Mouse (Mus musculus) heart, embryonic 14.5 days (tissue): ENCODE data around the gene Bahd1. TPM values are rescaled to one million over a fixed set of nuclear protein-coding genes. Genes with fewer than 3 reads are reported as not detected.

ENCODE experiments used
- ATAC-seq: fragments of 200-750 bp; cut with Nextera tagmentation; 2 replicates; pipeline ENCODE4 v1.8.0; 2017; ENCODE audit warnings: low read depth, moderate TSS enrichment; ENCODE audit not compliant: insufficient number of reproducible peaks, insufficient read depth, low FRiP score
- H3K27ac ChIP-seq, 2 experiments: fragments of 200-500 bp in 1 of 2; fragments of 300-500 bp in 1 of 2; sonication (generic) in 1 of 2; replicated peaks in 1 of 2; 2 replicates each; pipeline ENCODE4 v1.5.1; 2012 to 2014; ENCODE audit warnings: low read depth in 2 of 2, low read length in 2 of 2, control low read depth in 1 of 2, mild to moderate bottlenecking in 1 of 2, mixed read lengths in 1 of 2; ENCODE audit not compliant: control insufficient read depth in 1 of 2, insufficient read depth in 1 of 2
- H3K27me3 ChIP-seq: fragments of 300-500 bp; sonication (generic); 2 replicates; pipeline ENCODE4 v1.6.1; 2014; ENCODE audit warnings: mild to moderate bottlenecking, low read length, control low read depth; ENCODE audit not compliant: control insufficient read depth, insufficient read depth
- H3K36me3 ChIP-seq: fragments of 300-500 bp; sonication (generic); 2 replicates; pipeline ENCODE4 v1.6.1; 2014; ENCODE audit warnings: mild to moderate bottlenecking, control low read depth, low read length, mixed read lengths; ENCODE audit not compliant: control insufficient read depth, insufficient read depth
- H3K4me1 ChIP-seq, 2 experiments: fragments of 200-500 bp in 1 of 2; fragments of 300-500 bp in 1 of 2; sonication (generic) in 1 of 2; 2 replicates each; pipeline ENCODE4 v1.6.1; 2012 to 2014; ENCODE audit warnings: low read length in 2 of 2, control low read depth in 1 of 2, mixed read lengths in 1 of 2; ENCODE audit not compliant: control insufficient read depth in 2 of 2, insufficient read depth in 2 of 2
- H3K4me2 ChIP-seq: fragments of 300-500 bp; sonication (generic); 2 replicates; pipeline ENCODE4 v1.6.1; 2014; ENCODE audit warnings: mild to moderate bottlenecking, low read length
- H3K4me3 ChIP-seq, 2 experiments: fragments of 200-500 bp in 1 of 2; fragments of 300-500 bp in 1 of 2; sonication (generic) in 1 of 2; 2 replicates each; pipeline ENCODE4 v1.5.1; 2012 to 2014; ENCODE audit warnings: low read length in 2 of 2, mild to moderate bottlenecking in 2 of 2, control low read depth in 1 of 2, low read depth in 1 of 2, moderate library complexity in 1 of 2; ENCODE audit not compliant: control insufficient read depth in 1 of 2, insufficient read depth in 1 of 2
- H3K9ac ChIP-seq: fragments of 300-500 bp; sonication (generic); 2 replicates; pipeline ENCODE4 v1.6.1; 2014; ENCODE audit warnings: mild to moderate bottlenecking, low read length
- H3K9me3 ChIP-seq: fragments of 300-500 bp; sonication (generic); 2 replicates; pipeline ENCODE4 v1.6.1; 2016; ENCODE audit warnings: low read length, control low read depth; ENCODE audit not compliant: control insufficient read depth
- WGBS: fragments of 180-500 bp; shearing (Covaris S2); extraction: QIAGEN DNeasy Blood & Tissue Kit; methylation state at CpG from one replicate; pipeline ENCODE4 v1.1.7; 2014; 5-methylcytosine and 5-hydroxymethylcytosine counted together
- polyA plus RNA-seq: library from polyadenylated mRNA; unstranded; fragments of >200 nt; fragmentation: Nextera tagmentation; extraction: Ambion mirVana; gene quantifications from 2 replicates; pipeline ENCODE4 v1.2.1, GENCODE M21; 2014

The Bahd1 gene
- polyA plus RNA-seq, 1 experiment from 2014 or later: 1.6 TPM

GRCm38 (mm10) chr2:118948818-118949217, 48.6 kb downstream of the Bahd1 start:
- Histone ChIP-seq H3K36me3 (no peaks in the 10 kb centered on the region), H3K9me3 (no peaks in the 10 kb centered on the region), H3K9ac (no peak overlapping the region), H3K4me1 (no peaks in the 10 kb centered on the region), H3K4me3 (no peak overlapping the region), H3K27me3 (no peaks in the 10 kb centered on the region), H3K4me2 (no peak overlapping the region), H3K27ac (no peak overlapping the region)
- 72% methylated on average over 4 of the region's 4 CpGs for WGBS
- no peak for ATAC-seq

- Histone ChIP-seq H3K9ac (no peak overlapping the region), H3K4me2 (no peak overlapping the region), H3K27me3 (no peaks in the 10 kb centered on the region), H3K9me3 (no peaks in the 10 kb centered on the region), H3K4me1 (no peaks in the 10 kb centered on the region), H3K4me3 (no peak overlapping the region), H3K36me3 (no peaks in the 10 kb centered on the region), H3K27ac (no peak overlapping the region)
- 61% methylated on average over 3 of the region's 3 CpGs for WGBS
- no peak for ATAC-seq
These were observed 49.5 kb downstream of the Bahd1 start for GRCm38 (mm10) chr2:118949699-118950098.

- no peak overlapping the region for H3K4me2 ChIP-seq
- H3K27ac ChIP-seq: no peak overlapping the region
- ATAC-seq: no peak
- no peaks in the 10 kb centered on the region for H3K9me3 ChIP-seq
- H3K36me3 ChIP-seq: no peaks in the 10 kb centered on the region
- H3K9ac ChIP-seq: no peak overlapping the region
- no peak overlapping the region for H3K4me3 ChIP-seq
- WGBS: 55% methylated on average over 5 of the region's 5 CpGs
- H3K27me3 ChIP-seq: no peaks in the 10 kb centered on the region
- H3K4me1 ChIP-seq: no peaks in the 10 kb centered on the region
These were observed 56.3 kb downstream of the Bahd1 start for GRCm38 (mm10) chr2:118956497-118956896.

GRCm38 (mm10) chr2:118959644-118960043, 59.5 kb downstream of the Bahd1 start:
- WGBS: 14% methylated on average over 2 of the region's 2 CpGs
- Histone ChIP-seq H3K27me3 (no peaks in the 10 kb centered on the region), H3K27ac (no peak overlapping the region), H3K9me3 (no peaks in the 10 kb centered on the region), H3K9ac (no peak overlapping the region), H3K4me1 (peaks cover 0 to 3% of the 10 kb centered on the region in 2 experiments; a peak in 1 of 4 replicates), H3K4me2 (no peak overlapping the region), H3K36me3 (no peaks in the 10 kb centered on the region), H3K4me3 (no peak overlapping the region)
- ATAC-seq: no peak

- 85% methylated on average over 2 of the region's 2 CpGs for WGBS
- no peak overlapping the region for H3K4me2 ChIP-seq
- no peak overlapping the region for H3K9ac ChIP-seq
- no peaks in the 10 kb centered on the region for H3K27me3 ChIP-seq
- no peak for ATAC-seq
- H3K9me3 ChIP-seq: no peaks in the 10 kb centered on the region
- H3K27ac ChIP-seq: no peak overlapping the region
- no peaks in the 10 kb centered on the region for H3K36me3 ChIP-seq
- H3K4me3 ChIP-seq: no peak overlapping the region
- H3K4me1 ChIP-seq: peaks cover 0 to 3% of the 10 kb centered on the region in 2 experiments; a peak in 1 of 4 replicates
These were observed 60.2 kb downstream of the Bahd1 start for GRCm38 (mm10) chr2:118960413-118960812.

- H3K36me3 ChIP-seq: no peaks in the 10 kb centered on the region
- no peak overlapping the region for H3K9ac ChIP-seq
- H3K27ac ChIP-seq: no peak overlapping the region
- H3K4me3 ChIP-seq: no peak overlapping the region
- H3K4me1 ChIP-seq: peaks cover 0 to 3% of the 10 kb centered on the region in 2 experiments; a peak in 1 of 4 replicates
- H3K27me3 ChIP-seq: no peaks in the 10 kb centered on the region
- ATAC-seq: no peak
- no peak overlapping the region for H3K4me2 ChIP-seq
- H3K9me3 ChIP-seq: no peaks in the 10 kb centered on the region
- 49% methylated on average over 2 of the region's 2 CpGs for WGBS
These were observed 61.4 kb downstream of the Bahd1 start for GRCm38 (mm10) chr2:118961546-118961945.

- ATAC-seq: no peak
- WGBS: 43% methylated on average over 9 of the region's 9 CpGs
- H3K4me3 ChIP-seq: no peak overlapping the region
- H3K9me3 ChIP-seq: no peaks in the 10 kb centered on the region
- H3K4me1 ChIP-seq: peaks cover 0 to 3% of the 10 kb centered on the region in 2 experiments; a peak in 1 of 4 replicates
- H3K4me2 ChIP-seq: no peak overlapping the region
- H3K27ac ChIP-seq: no peak overlapping the region
- H3K27me3 ChIP-seq: no peaks in the 10 kb centered on the region
- no peaks in the 10 kb centered on the region for H3K36me3 ChIP-seq
- H3K9ac ChIP-seq: no peak overlapping the region
These were observed 63.0 kb downstream of the Bahd1 start for GRCm38 (mm10) chr2:118963007-118963675.

- Histone ChIP-seq H3K4me3 (no peak overlapping the region), H3K36me3 (no peaks in the 10 kb centered on the region), H3K9ac (no peak overlapping the region), H3K9me3 (no peaks in the 10 kb centered on the region), H3K4me1 (peaks cover 0 to 3% of the 10 kb centered on the region in 2 experiments; a peak in 1 of 4 replicates), H3K4me2 (no peak overlapping the region), H3K27ac (no peak overlapping the region), H3K27me3 (no peaks in the 10 kb centered on the region)
- no peak for ATAC-seq
- WGBS: 30% methylated on average over 7 of the region's 7 CpGs
These were observed 63.5 kb downstream of the Bahd1 start for GRCm38 (mm10) chr2:118963676-118964012.
